Mouse (Mus musculus): ENCODE measurements around the gene Ascl2.

Ascl2 gene

DNA sequence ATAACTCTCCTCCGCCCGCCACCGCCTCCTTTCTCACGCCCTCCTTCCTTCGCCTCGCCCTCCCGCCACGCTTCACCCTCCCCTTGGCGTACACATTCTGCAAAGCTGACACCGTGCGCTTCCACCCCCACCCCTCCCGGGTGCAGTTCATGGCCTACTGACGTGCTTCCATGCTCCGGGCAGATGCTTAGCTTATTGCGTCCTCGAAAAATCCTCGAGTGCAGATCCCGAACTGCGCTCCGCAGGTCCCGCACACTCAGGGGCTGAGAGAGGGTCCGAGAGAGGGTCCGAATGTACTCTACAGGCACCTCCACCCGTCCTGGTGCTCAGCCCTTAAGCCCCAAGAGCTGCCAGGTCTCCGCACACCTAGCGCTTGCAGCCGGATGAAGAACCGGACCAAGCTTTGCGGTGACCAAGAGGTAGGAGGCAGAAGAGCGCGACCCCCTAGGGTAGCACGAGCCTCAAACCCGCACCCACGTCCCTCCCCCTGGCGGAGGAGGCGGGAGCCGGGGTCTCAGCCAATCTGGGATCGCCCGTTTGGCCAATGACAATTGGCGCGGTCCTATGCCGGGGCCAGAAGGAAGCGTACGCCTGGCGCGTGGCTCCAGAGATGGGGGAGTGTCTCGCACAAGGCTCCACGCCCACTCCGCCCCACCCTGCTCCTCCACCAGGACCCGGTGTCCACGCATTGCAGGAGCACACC lies at the start of gene Ascl2:
TSS of gene Ascl2 (minus strand) at position 456 of the 703 bp plus-strand sequence.
- in situ Hi-C loops (cut with MboI, MseI), result no loop called here

DNA sequence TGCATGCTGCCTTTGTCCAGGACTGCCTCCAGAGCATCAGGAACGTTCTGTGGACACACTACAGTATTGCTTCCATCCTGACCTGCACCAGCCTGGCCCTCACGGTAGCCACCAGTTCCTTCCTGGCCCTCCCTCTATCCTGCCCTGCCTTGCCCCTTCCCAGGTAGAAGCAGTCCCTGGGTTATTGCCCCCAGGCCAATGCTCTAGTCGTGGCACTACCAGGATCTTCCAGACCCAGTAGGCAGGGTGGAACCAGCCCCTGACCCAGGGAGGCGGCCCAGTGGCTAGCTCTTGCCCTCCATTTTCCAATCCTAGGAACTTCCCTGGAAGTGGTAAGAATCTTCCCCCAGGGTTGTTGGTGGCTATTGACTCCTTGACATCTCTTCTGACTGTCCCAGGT lies 48.1 kb upstream of the Ascl2 start:
- in situ Hi-C loops (cut with MboI, MseI), result loop anchor here (10.0 kb wide), 1 partner anchor 662 kb away; no protein-coding TSS in a partner anchor

DNA sequence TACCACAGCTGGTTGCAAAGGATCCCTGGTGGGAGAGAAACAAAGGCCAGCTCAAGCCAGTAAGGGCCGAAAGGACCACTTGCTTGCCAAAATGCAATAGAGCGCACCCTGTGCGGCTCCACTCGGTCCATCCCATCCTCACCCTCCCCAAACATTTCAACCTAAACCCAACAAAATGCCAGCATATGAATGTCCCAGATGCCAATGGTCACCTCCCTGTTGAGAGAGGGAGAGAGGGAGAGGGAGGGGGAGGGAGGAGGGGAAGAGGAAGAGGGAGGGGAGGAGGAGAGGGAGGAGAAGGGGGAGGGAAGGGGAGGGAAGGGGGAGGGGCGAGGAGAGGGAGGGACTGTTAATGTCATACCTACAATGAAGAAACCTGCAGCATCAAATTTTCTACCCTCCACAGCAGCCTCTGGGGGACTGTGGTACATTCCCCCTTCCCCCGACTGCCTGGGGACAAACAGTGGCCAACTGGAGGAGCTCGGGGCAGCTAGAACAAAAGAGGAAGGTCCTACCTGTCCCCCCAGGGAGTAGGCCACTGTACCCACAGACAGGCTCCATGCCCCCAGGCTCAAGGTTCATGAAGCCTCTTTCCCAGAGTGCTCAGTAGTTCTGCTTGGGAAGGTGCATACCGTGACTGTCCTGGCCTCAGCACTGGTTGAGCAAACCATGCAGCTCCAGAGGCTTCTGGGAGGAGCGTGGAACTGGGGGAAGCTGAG lies 47.5 kb upstream of the Ascl2 start:
- in situ Hi-C loops (cut with MboI, MseI), result loop anchor here (10.0 kb wide), 1 partner anchor 662 kb away; no protein-coding TSS in a partner anchor

DNA sequence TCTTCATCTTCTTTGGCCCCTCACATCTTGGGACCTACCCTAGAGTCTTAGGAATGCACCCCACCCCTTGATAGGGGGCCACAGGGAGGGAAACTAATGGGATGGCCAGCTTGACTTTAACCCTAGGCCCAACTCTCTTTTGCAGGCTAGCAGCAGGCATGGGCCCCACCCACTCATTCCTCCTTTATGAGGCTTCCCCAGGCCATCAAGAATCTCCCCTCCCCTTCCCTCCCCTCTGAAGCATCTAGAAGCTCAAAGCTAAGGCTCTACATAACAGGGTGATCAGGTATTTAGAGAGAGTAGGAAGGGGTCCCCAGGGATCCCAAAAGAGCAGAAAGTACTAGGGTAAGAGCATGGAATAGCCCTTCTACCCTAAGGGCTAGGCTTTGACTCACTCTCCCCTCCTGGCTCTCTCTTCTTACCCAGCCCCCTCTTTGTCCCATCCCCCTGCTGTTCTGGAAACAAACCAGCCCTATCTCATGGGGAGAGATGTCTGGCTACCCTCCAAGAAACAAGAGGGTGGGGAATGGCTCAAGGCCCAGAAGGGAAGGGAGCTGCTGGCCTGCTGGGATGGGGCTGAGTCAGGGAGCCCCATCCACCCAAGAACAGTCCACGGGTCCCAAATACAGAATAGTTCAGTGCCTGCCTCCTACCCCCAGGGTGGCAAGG lies 46.8 kb upstream of the Ascl2 start:
- in situ Hi-C loops (cut with MboI, MseI), result loop anchor here (10.0 kb wide), 1 partner anchor 661 kb away; no protein-coding TSS in a partner anchor

DNA sequence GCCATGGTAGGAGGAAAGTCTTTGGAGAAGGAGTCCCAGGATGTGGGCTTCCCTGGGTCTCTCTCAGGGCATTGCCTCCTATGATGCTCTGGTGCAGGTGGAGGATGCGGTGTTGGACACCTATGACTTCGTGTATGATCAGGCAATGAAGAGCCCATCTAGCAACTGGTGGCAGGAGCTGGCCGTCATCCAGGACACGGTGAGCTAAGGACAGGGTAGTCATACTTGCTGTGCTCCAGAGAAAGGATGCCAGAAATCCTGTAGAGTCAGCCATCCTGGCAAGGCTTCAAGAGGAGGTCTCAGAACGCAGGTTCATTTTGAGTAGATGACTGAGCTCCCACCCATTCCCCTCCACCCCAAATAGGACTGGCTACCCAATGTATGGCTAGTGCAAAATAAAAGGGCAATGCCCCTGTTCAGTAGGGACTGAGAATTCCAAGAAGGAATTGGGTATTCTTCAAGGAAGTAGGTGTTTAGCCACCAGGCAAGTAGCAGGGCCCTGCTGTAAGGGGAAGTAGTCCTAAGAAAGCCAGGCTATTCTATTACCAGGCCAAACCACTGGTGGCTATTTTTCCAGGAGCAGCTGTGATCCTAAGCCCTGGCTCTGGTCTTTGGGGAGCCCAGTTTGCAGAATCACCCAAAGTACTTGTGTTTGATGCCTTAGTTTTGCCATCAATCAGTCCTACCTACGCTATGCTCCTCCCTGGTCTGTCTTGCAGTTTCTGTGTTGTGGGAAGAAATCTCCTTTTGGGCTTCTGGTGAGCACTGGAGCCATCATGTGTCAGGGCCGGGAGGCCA lies 46.0 kb upstream of the Ascl2 start:
- in situ Hi-C loops (cut with MboI, MseI), result loop anchor here (10.0 kb wide), 1 partner anchor 660 kb away; no protein-coding TSS in a partner anchor

DNA sequence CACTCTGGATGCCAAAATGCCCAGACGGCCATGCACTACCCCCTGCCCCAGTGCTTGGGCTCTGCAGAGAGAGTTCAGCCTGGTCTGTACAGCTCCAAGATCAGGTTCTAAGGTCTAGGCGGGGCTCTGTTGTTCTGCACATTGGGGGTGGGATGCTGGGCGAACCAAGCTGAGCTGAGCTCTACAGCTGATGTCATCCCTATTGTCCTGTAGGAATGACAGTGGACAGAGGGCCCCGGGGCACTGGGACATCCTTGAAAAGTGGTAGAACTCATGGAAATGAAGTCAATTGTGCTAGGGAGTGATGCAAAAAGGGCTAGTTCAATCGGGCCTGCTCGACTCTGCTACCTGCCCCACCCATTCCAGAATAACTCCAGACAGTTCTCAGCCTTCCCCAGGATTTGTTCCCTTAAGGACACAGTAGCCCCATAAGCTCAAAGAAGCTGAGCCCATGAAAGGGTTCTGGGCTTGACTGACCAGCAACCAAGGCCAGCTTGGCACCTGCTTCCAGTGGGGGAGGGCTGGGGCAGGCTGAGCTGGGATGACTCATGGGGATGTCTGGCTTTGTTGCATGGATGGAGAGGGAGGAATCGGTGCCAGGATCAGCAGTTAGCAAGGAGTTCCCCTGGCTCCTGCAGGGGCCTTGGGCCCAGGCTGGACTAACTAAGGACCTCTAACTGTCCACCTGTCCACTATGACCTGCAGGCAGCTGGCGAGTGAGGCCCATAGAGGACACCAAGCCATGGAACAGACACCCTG lies 44.5 kb upstream of the Ascl2 start:
- in situ Hi-C loops (cut with MboI, MseI), result loop anchor here (10.0 kb wide), 1 partner anchor 659 kb away; no protein-coding TSS in a partner anchor

DNA sequence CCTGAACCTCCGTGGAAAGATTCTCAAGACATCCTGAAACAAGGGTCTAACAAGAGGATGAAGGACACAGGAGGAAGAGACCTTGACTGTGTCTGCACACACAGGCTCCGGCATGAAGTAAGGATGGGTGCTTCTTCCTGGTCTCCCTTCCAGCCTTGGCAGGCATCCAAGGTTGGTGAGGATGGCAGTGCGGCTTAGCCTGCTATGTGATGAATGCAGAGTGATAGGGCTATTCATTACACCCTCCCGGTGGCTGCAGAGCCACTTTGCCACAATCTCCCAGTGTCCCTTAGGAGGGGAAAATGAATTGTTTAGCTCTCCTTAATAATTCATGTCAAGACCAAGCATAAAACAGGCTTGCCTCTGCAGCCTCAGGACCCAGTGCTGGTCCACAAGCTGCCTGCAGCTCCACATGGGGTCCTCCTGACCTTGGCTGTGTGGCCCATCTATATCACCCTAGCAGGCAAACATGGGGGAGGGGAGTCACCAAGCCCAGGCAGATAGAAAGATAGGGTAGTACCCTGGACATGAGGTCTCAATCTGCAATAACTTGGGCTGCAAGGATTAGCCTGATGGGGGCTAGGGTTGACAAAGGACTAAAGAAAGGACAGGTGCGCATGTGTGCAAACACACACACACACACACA lies 43.3 kb upstream of the Ascl2 start:
- in situ Hi-C loops (cut with MboI, MseI), result loop anchor here (10.0 kb wide), 1 partner anchor 658 kb away; no protein-coding TSS in a partner anchor

DNA sequence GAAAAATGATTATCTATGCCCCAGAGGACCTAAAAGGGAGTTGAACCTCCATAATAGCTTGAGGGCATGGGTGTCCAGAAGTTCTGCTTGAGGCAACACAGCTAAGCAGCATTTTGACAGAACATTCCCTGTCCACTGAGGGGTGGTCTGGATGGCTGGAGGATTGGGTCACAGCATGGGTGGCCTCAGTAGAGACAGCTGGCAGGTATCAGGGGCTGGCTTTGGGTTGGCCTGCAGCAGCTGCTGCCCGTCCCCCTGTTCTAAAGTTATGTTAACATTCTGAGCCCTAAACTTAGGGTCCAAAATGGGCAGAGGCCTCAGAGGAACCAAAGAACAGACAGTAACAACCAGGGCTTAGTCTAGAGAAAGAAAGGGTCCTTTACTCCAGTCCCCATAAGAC lies 42.2 kb upstream of the Ascl2 start:
- in situ Hi-C loops (cut with MboI, MseI), result loop anchor here (10.0 kb wide), 1 partner anchor 656 kb away; no protein-coding TSS in a partner anchor

DNA sequence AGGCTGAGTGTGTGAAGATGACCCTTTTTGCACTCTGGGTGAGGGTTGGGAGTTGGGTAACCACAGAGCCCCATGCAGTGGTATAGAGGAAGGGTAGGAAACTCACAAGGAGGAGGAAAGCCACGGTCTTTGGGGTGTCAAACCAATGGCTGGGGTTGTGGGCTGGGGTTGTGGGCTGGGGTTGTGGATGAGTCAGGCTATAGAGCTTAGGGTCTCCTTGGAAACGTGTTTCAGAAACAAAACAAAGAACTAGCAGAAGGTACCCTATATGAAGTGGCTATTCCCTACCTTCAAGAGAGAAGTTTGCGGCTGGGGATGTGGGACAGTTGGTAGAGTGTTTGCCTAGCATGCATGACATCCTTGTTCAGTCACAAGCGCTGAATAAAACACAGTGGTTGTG lies 40.9 kb upstream of the Ascl2 start:
- in situ Hi-C loops (cut with MboI, MseI), result loop anchor here (5.0 to 10.0 kb wide), 2 partner anchors 67 to 655 kb away; no protein-coding TSS in a partner anchor

DNA sequence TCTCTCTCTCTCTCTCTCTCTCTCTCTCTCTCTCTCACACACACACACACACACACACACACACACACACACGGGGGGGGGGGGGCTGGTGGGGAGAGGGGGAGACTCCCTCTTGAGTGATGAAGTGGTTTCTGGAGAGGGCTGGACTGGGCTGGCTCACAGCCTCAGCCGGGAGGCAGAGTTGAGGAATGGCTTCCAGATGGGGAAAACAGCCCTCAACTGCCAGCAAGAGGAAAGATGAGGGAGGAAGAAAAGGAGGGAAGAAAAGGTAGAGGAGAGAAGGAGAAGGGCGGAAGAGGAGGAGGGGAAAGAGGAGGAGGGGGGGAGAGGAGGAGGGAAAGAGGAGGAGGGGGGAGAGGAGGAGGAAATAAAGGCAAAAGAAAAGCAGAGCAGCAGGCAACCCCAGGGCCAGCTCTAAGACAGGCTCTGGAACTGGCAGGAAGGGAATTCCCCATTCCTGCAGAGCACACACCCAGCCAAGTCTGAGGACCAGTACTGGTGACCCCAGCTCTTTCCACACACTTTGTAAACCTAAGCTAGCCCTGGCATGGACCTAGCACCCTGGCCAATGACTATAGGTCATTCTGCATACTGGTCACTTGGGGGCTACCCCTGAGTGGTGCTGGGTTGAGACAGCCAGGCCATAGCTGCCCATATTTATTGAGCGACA lies 40.1 kb upstream of the Ascl2 start:
- in situ Hi-C loops (cut with MboI, MseI), result loop anchor here (5.0 kb wide), 1 partner anchor 68 kb away; no protein-coding TSS in a partner anchor

DNA sequence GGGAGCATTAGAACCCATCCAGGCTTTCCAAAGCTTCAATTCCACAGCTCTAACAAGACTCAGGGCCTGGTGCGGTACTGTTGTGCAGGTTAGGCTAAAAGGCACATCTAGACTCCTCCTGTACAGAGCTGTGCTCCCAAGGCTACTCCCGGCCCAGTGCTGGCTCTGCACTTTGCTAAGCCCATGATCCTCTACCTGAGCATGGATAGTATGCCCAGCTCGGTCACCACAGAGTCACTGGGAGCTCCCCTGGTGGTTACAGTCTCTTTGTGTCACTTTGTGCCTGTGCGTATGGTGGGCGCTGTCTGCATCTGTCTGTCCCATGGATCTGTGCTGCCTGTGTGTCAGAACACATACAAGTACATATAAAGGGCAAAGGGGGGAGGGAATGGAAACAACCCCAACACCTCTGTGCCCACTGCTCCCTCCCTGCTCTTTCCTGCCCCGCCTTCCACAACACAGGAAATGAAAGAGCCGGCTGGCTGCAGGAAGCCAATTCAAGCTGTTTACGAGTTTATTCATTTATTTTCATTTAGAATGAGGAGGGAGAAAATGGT lies 39.4 kb upstream of the Ascl2 start:
- in situ Hi-C loops (cut with MboI, MseI), result loop anchor here (5.0 kb wide), 1 partner anchor 69 kb away; no protein-coding TSS in a partner anchor

DNA sequence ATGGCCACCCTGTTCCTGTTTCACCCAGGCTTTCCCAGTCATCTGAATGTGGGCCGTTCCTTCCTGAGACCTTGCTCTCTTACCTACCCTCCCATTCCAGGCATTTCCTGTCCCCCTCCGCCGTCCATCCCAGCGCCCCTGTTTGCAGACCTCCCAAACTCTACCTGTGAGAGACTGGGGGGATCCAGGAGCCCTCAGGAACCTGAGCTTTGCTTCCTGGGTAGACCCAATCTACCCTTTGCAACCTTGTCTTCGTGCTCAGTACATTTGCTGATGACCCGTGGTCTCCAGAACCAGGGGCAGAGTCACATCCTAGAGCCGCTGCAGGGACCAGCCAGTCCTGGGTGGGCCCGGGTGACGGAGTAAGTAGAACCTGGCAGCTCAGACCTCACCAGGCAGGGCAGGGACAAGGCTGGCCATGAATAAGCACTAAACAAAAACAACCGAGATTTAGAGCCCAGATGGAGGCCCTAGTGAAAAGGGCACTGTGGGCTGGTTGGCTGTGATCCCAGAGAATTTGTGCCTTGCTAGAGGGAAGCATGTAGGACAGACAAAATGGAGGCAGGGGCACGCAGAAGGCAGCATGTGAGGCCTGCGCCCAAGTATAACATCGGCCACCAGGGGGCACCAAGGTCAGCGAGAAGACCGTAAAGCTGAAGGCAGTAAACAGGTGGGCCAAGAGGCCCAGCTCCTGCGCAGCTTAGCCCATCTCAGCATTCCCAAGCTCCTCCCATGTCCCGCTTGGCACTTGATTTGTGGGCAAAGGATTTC lies 38.7 kb upstream of the Ascl2 start:
- in situ Hi-C loops (cut with MboI, MseI), result loop anchor here (5.0 kb wide), 1 partner anchor 70 kb away; no protein-coding TSS in a partner anchor

DNA sequence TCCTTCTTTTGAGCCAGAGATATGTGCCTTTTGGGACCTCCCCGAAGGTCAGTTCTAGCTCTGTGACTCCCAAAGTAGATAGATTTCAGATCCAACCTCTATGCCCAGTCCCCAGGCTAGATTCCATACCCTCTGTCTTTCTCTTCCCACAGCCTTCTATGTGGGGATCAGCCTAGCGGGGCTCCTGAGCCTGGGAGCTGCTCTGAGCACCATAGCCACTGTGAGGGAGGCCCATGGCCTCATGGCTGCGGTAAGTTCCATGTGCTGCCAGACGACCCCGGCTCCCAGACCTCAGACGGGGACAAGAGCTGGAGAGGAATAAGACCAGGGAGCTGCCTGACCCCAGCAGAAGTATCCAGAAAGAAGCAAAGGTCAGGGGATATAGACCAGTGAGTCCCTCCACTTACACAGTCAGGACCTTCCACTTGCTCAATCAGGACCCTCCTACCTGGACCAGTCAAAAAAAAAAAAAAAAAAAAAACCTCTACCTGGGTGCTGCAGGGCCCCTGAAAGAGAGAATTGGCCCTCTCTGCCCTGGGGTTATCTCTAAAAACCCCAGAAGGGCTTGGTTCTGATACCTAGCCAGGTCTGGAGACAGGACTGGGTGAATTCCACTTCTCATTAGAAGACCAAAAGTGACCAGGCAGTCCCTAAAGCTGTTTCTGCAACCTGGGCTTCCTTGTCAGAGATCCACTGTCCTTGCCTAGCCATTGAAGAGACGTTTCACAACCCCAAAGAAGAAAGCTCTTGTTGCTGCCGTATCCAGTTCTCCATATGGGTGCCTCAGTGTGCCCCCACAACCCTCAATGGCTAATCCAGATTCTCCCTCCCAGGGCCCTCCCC lies 37.9 kb upstream of the Ascl2 start:
- in situ Hi-C loops (cut with MboI, MseI), result loop anchor here (5.0 kb wide), 1 partner anchor 70 kb away; no protein-coding TSS in a partner anchor

DNA sequence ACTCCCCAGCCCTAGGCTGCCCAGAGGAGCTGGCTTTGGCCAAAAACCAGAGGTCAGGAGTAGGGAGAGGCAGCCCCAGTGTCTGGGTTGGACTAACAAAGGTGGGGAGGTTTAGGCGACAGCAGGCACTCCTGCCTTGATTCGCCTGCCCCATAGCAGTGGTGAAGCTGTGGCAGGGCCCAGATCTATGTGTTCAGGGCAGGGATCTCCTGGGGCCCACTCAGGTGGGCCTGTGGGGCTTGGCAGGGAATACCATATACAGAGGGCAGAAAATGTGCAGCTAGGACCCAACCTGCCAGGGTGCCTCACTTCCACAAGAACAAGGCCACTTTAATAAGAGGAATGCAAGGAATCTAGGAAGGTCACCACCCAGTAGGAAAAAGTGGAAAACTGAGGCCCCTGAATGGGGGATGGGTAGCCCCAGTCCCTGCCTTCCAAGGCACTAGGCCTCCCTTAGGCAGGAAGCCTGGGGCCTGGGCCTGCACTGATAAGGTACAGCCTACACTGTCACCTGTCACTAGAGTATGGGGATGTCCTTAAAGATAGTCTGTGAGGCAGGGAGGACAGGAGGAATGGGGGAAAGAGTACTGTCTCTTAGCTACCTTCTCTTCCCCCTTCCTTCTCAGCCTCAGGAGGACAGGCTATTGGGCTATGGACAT lies 37.2 kb upstream of the Ascl2 start:
- in situ Hi-C loops (cut with MboI, MseI), result loop anchor here (5.0 kb wide), 1 partner anchor 71 kb away; no protein-coding TSS in a partner anchor

DNA sequence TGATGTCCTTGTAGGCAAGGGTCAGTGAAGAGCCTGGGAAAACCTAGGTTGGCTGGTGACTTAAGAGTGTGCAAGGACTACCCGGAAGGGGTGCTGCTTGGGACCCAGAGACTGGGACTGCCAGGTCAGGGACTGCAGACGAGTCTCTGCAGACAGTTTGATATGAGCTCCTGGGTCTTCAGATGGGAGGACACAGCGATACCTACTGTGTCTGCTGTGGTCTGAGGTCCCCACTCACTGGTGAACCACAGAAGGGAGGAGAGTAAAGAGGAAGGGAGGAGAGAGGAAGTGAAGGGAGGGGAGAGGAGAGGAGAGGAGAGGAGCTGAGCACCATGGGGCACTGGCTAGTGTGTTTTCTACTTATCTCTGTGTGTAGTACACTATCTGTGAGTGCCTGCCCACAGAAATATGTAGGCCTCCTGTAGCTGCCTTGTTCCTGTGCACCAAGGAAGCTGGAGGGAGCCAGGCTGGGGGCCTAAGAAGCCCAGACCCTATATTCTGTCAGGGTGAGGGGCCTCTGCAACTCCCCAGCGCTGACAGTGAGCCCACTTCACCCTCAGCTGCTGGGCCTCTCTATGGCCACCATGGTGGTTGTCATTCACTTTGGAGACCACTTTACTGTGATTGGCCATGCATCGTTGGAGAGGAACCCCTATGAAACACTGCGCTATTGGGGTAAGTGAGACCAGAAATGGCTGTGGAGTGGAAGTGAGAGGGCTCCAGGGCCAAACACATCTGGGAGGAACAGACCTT lies 36.5 kb upstream of the Ascl2 start:
- in situ Hi-C loops (cut with MboI, MseI), result loop anchor here (5.0 kb wide), 1 partner anchor 72 kb away; no protein-coding TSS in a partner anchor
